Mouse (Mus musculus) CH12.LX (cell line): Measurements from ENCODE around the gene Inpp5d. TPM values are rescaled to one million over a fixed set of nuclear protein-coding genes. Genes with fewer than 3 reads are reported as not detected.

Experiments used
- DNase-seq: peaks from one replicate; pipeline ENCODE4 v3.0.0-alpha.2; 2013; ENCODE audit errors: extremely low read depth
- H3K27ac ChIP-seq: 2 replicates; pipeline ENCODE4 v1.5.1; 2012; ENCODE audit warnings: low read depth, mild to moderate bottlenecking, control low read depth, moderate library complexity; ENCODE audit not compliant: insufficient read depth
- H3K27me3 ChIP-seq: replicated peaks from 2 replicates; pipeline ENCODE3; 2012; ENCODE audit warnings: inconsistent platforms
- H3K36me3 ChIP-seq, 2 experiments: replicated peaks in 1 of 2; 2 replicates each; pipeline versions ENCODE3 to v1.6.1; 2012; ENCODE audit warnings: inconsistent platforms in 1 of 2, low read length in 1 of 2, mild to moderate bottlenecking in 1 of 2, mixed read lengths in 1 of 2, moderate library complexity in 1 of 2; ENCODE audit not compliant: control insufficient read depth in 1 of 2, insufficient read depth in 1 of 2
- H3K4me1 ChIP-seq, 2 experiments: 2 replicates each; pipeline ENCODE4 v1.6.1; 2012; ENCODE audit warnings: inconsistent platforms in 1 of 2, moderate library complexity in 1 of 2; ENCODE audit not compliant: insufficient read depth in 2 of 2, control insufficient read depth in 1 of 2
- H3K4me2 ChIP-seq: 2 replicates; pipeline ENCODE4 v1.6.1; 2012; ENCODE audit warnings: low read depth, mild to moderate bottlenecking, control low read depth; ENCODE audit not compliant: poor library complexity, insufficient read depth, severe bottlenecking
- H3K4me3 ChIP-seq, 3 experiments: fragments of 150-350 bp in 1 of 3; sonication (generic) in 1 of 3; replicated peaks in 1 of 3; 2 replicates each; pipeline versions ENCODE3 to v1.5.1; 2011 to 2012; ENCODE audit warnings: low read depth in 2 of 3, low read length in 2 of 3, mild to moderate bottlenecking in 2 of 3, moderate library complexity in 2 of 3, control low read depth in 1 of 3, improper control_type of control experiment in 1 of 3, inconsistent platforms in 1 of 3, mixed read lengths in 1 of 3; ENCODE audit not compliant: poor library complexity in 1 of 3
- H3K79me2 ChIP-seq: replicated peaks from 2 replicates; pipeline ENCODE4 v1.6.1; 2012; ENCODE audit warnings: mild to moderate bottlenecking, moderate library complexity; ENCODE audit not compliant: control insufficient read depth, poor library complexity, insufficient read depth, severe bottlenecking; ENCODE audit errors: extremely low read depth
- H3K9ac ChIP-seq: 2 replicates; pipeline ENCODE4 v1.6.1; 2012; ENCODE audit warnings: low read depth, mild to moderate bottlenecking, control low read depth, moderate library complexity; ENCODE audit not compliant: insufficient read depth
- H3K9me3 ChIP-seq: replicated peaks from 2 replicates; pipeline ENCODE3; 2012; ENCODE audit warnings: low read length, inconsistent platforms, mixed read lengths
- BHLHE40 ChIP-seq: IDR thresholded peaks from 2 replicates; pipeline ENCODE4 v1.6.1; 2011; ENCODE audit warnings: mild to moderate bottlenecking, low read depth, low read length, improper control_type of control experiment
- CHD1 ChIP-seq: IDR thresholded peaks from 2 replicates; pipeline ENCODE4 v1.6.1; 2012; ENCODE audit warnings: low read depth, low read length, improper control_type of control experiment, inconsistent platforms
- CHD2 ChIP-seq: IDR thresholded peaks from 2 replicates; pipeline ENCODE4 v1.6.1; 2011; ENCODE audit warnings: low read length, improper control_type of control experiment
- CTCF ChIP-seq, 2 experiments: IDR thresholded peaks in 1 of 2; conservative IDR thresholded peaks in 1 of 2; 2 replicates each; pipeline ENCODE4 v1.5.1; 2011 to 2012; ENCODE audit warnings: low read depth in 2 of 2, low read length in 2 of 2, improper control_type of control experiment in 1 of 2, inconsistent platforms in 1 of 2, mild to moderate bottlenecking in 1 of 2, moderate library complexity in 1 of 2
- E2F4 ChIP-seq: IDR thresholded peaks from 2 replicates; pipeline ENCODE4 v1.6.1; 2011; ENCODE audit warnings: low read depth, low read length, improper control_type of control experiment; ENCODE audit not compliant: insufficient replicate concordance
- IRF4 ChIP-seq: IDR thresholded peaks from 2 replicates; pipeline ENCODE4 v1.6.1; 2014; ENCODE audit warnings: low read depth, mild to moderate bottlenecking, inconsistent platforms, low read length, improper control_type of control experiment
- JUN ChIP-seq: IDR thresholded peaks from 2 replicates; pipeline ENCODE4 v1.6.1; 2011; ENCODE audit warnings: low read depth, mild to moderate bottlenecking, low read length, improper control_type of control experiment, moderate library complexity; ENCODE audit not compliant: insufficient read depth
- MAFK ChIP-seq: IDR thresholded peaks from 2 replicates; pipeline ENCODE4 v1.6.1; 2011; ENCODE audit warnings: low read length, improper control_type of control experiment; ENCODE audit not compliant: insufficient replicate concordance
- MAX ChIP-seq: IDR thresholded peaks from 2 replicates; pipeline ENCODE4 v1.6.1; 2011; ENCODE audit warnings: low read length, improper control_type of control experiment
- MEF2A ChIP-seq: IDR thresholded peaks from 2 replicates; pipeline ENCODE4 v1.6.1; 2014; ENCODE audit warnings: low read depth, mild to moderate bottlenecking, inconsistent platforms, low read length, improper control_type of control experiment, borderline replicate concordance
- MXI1 ChIP-seq: IDR thresholded peaks from 2 replicates; pipeline ENCODE4 v1.6.1; 2011; ENCODE audit warnings: mild to moderate bottlenecking, low read depth, low read length, improper control_type of control experiment
- POLR2AphosphoS2 ChIP-seq: IDR thresholded peaks from 2 replicates; pipeline ENCODE4 v1.6.1; 2011; ENCODE audit warnings: low read depth, low read length, improper control_type of control experiment
- RAD21 ChIP-seq: IDR thresholded peaks from 2 replicates; pipeline ENCODE4 v1.6.1; 2011; ENCODE audit warnings: low read depth, mild to moderate bottlenecking, low read length, improper control_type of control experiment, moderate library complexity
- SMC3 ChIP-seq: IDR thresholded peaks from 2 replicates; pipeline ENCODE4 v1.6.1; 2011; ENCODE audit warnings: low read depth, low read length, improper control_type of control experiment
- TCF12 ChIP-seq: IDR thresholded peaks from 2 replicates; pipeline ENCODE4 v1.6.1; 2014; ENCODE audit warnings: low read depth, mild to moderate bottlenecking, inconsistent platforms, low read length, improper control_type of control experiment
- UBTF ChIP-seq: IDR thresholded peaks from 2 replicates; pipeline ENCODE4 v1.6.1; 2012; ENCODE audit warnings: low read depth, mild to moderate bottlenecking, inconsistent platforms, low read length, improper control_type of control experiment, moderate library complexity
- dilution Hi-C: fragments of 300-500 bp; cut with MboI; formaldehyde crosslinking; loops from 2 replicates; pipeline ENCODE4 v1.14.3; 2020; ENCODE audit warnings: low sequenced_read_pairs; ENCODE audit not compliant: extremely low pct_unique_long_range_greater_than_20kb, extremely low pct_ligation_motif_present
- in situ Hi-C: fragments of 300-500 bp; cut with MboI; formaldehyde crosslinking; loops from 3 replicates; pipeline ENCODE4 v1.14.3; 2019; ENCODE audit warnings: low sequenced_read_pairs, low pct_ligation_motif_present, low pct_unique_long_range_greater_than_20kb, mixed read lengths
- polyA plus RNA-seq: library from polyadenylated mRNA; unstranded; fragments of >175 nt; gene quantifications from 2 replicates; pipeline ENCODE4 v1.2.1, GENCODE M21; 2012; ENCODE audit warnings: low read depth; ENCODE audit not compliant: insufficient read length
- total RNA-seq, 2 experiments: library from RNA; depleted of rRNA; stranded (reverse); fragments of 300-350 nt in 1 of 2; fragments of >200 nt in 1 of 2; gene quantifications; 2 replicates each; pipeline ENCODE4 v1.2.3; 2012 to 2014

The Inpp5d gene
- total and polyA plus RNA-seq, 3 experiments = 97.1 to 109 (median 106) TPM

DNA sequence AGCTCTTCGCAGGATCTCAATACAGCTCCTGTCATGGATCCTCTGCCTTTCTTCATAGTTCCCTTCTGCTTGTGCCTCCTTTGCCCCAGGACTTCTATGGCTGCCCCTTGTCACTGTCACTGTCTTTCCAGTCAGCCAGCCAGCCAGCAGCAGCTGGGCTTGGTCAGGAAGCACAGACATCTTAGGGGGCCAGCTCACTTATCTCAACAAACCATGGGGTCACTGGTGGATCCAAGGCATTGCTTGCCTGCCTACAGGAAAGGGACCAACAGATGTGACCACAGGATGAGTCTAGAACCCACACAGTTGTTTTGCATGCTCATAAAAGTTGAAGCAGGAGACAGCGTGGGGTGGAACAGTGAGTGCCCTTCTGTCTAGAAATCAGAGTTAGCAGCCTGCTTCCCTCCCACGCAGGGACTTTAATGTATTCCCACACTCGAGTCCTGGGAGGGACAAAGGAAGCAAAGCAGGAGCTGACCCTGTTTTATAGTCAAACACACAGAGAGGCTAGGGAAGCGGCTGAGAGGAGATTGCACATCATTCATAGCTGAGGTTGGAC lies 79.9 kb downstream of the Inpp5d start:
- H3K4me2 ChIP-seq = no peak overlapping the region
- H3K79me2 ChIP-seq = no peaks in the 10 kb centered on the region
- in situ Hi-C loops = no loop called here
- TF ChIP-seq IRF4 = no peak
- TF ChIP-seq, all 38 proteins: peak for 0
- H3K27ac ChIP-seq = no peak overlapping the region
- no peak overlapping the region for H3K9ac ChIP-seq
- no peaks in the 10 kb centered on the region for H3K9me3 ChIP-seq
- no peaks in the 10 kb centered on the region for H3K27me3 ChIP-seq
- no peak overlapping the region for H3K4me3 ChIP-seq
- H3K4me1 ChIP-seq = no peaks in the 10 kb centered on the region
- no peak for DNase-seq
- dilution Hi-C loops = no loop called here
- H3K36me3 ChIP-seq = peaks cover 81 to 93% of the 10 kb centered on the region in 2 experiments

DNA sequence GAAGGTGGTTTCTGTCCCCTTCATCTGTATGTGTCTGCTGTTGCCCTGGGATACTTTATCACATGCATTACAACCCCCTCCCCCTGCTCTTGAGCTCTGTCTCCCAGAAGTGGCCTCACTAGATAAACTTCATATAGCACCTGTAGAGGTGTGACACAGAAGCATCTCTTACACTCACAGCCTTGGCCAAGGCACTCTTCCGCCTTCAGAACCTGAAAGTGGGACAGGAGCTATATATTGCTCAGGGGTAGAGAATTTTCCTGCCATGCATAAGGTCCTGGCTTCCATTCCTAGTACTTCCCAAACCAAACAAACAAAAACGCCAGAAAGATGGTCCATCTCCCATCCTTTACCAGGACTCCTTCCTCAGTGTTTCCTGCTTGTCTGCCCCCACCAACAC lies 84.1 kb downstream of the Inpp5d start:
- TF ChIP-seq CHD2 (no peak), POLR2AphosphoS2 (no peak), IRF4 (no peak), UBTF (no peak), CHD1 (no peak), TCF12 (no peak), RAD21 (no peak), MXI1 (no peak), JUN (no peak), MEF2A (no peak), CTCF (conservative IDR thresholded peaks at IDR 0.05 in 1 of 2, IDR thresholded peaks at IDR 0.05 in 1 of 2; ENCODE audit: low read depth in 2 of 2, low read length in 2 of 2) (no peak), MAFK (no peak), SMC3 (no peak), BHLHE40 (no peak)
- Histone ChIP-seq H3K4me3 (no peak overlapping the region), H3K27me3 (no peaks in the 10 kb centered on the region), H3K27ac (no peak overlapping the region), H3K36me3 (peaks cover 86 to 97% of the 10 kb centered on the region in 2 experiments), H3K4me2 (no peak overlapping the region), H3K9me3 (peaks cover 2% of the 10 kb centered on the region), H3K79me2 (no peaks in the 10 kb centered on the region), H3K9ac (no peak overlapping the region), H3K4me1 (no peaks in the 10 kb centered on the region)
- dilution Hi-C loops = no loop called here
- no peak for DNase-seq
- in situ Hi-C loops = no loop called here

DNA sequence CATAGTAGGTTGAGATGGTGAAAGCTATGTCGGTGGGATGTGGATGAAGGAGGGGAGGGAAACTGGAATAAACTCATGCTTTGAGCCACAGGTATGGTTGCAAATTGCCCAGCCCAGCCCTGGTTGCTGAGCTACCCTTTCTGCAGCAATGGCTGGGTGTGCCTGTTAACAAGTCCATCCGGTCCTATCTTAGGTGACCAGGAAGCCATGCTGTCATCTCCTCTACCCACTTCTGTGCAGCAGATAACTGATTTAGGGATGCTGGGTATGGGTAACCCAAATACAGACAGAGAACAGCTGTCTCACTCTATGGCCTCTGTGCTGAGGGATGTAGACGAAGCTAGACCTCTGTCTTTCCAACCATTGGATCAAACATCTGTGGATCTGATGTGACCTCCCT lies 86.2 kb downstream of the Inpp5d start:
- no peak for DNase-seq
- H3K36me3 ChIP-seq = peaks cover 85 to 97% of the 10 kb centered on the region in 2 experiments

More for the DNA sequence above, 86.2 kb downstream of the Inpp5d start:
- Histone ChIP-seq H3K9ac (no peak overlapping the region), H3K27me3 (no peaks in the 10 kb centered on the region), H3K4me3 (no peak overlapping the region), H3K4me1 (no peaks in the 10 kb centered on the region), H3K4me2 (no peak overlapping the region), H3K9me3 (peaks cover 2% of the 10 kb centered on the region), H3K79me2 (no peaks in the 10 kb centered on the region), H3K27ac (no peak overlapping the region)
- in situ Hi-C loops = no loop called here
- dilution Hi-C loops = no loop called here
- TF ChIP-seq MAX = no peak
- TF ChIP-seq E2F4 = no peak
